Mouse (Mus musculus) forebrain, embryonic 10.5 days (tissue): Measurements from ENCODE around the gene Eya2. TPM values are rescaled to one million over a fixed set of nuclear protein-coding genes. Genes with fewer than 3 reads are reported as not detected.
A peak's percentile ranks its signal among the peaks of the same experiment; 100 is the strongest.
"Not testable (repeated sequence)": the region's sequence is repeated elsewhere in the genome, so short reads cannot be mapped to it uniquely, and the experiment has no call there.

Experiments
- DNase-seq: peaks from one replicate; pipeline ENCODE4 v3.0.0-alpha.2; 2017; ENCODE audit warnings: low spot score; ENCODE audit errors: extremely low spot score
- H3K27ac ChIP-seq: fragments of 300-500 bp; sonication (generic); 2 replicates; pipeline ENCODE4 v1.5.1; 2016; ENCODE audit warnings: mild to moderate bottlenecking
- H3K27me3 ChIP-seq: fragments of 300-500 bp; sonication (generic); 2 replicates; pipeline ENCODE4 v1.6.1; 2016; ENCODE audit warnings: mild to moderate bottlenecking; ENCODE audit not compliant: poor library complexity, severe bottlenecking
- H3K36me3 ChIP-seq: fragments of 300-500 bp; sonication (generic); replicated peaks from 2 replicates; pipeline ENCODE4 v1.6.1; 2016; ENCODE audit warnings: mild to moderate bottlenecking, moderate library complexity
- H3K4me1 ChIP-seq: fragments of 300-500 bp; sonication (generic); 2 replicates; pipeline ENCODE4 v1.6.1; 2016
- H3K4me3 ChIP-seq: fragments of 300-500 bp; sonication (generic); 2 replicates; pipeline ENCODE4 v1.5.1; 2016; ENCODE audit warnings: mild to moderate bottlenecking, moderate library complexity
- H3K9me3 ChIP-seq: fragments of 300-500 bp; sonication (generic); 2 replicates; pipeline ENCODE4 v1.6.1; 2016; ENCODE audit warnings: mild to moderate bottlenecking, moderate library complexity
- WGBS: fragments of 180-500 bp; shearing (Covaris S2); methylation state at CpG from one replicate; pipeline ENCODE4 v1.1.7; 2016; 5-methylcytosine and 5-hydroxymethylcytosine counted together
- polyA plus RNA-seq: library from polyadenylated mRNA; unstranded; fragments of >200 nt; fragmentation: Nextera tagmentation; extraction: Ambion mirVana; gene quantifications from 2 replicates; pipeline ENCODE4 v1.2.1, GENCODE M21; 2016

Gene Eya2
- 18.0 and 24.2 TPM in 2 replicates for polyA plus RNA-seq

GRCm38 (mm10) chr2:165594907-165595675, at the start of gene Eya2:
Gene Eya2 (plus strand): TSS chr2:165595032.
- Histone ChIP-seq H3K27ac (peak within 1 kb of the TSS; percentile 88), H3K4me1 (peaks cover 64% of the 10 kb centered on the region)
- peak; percentile 56 for DNase-seq

DNA sequence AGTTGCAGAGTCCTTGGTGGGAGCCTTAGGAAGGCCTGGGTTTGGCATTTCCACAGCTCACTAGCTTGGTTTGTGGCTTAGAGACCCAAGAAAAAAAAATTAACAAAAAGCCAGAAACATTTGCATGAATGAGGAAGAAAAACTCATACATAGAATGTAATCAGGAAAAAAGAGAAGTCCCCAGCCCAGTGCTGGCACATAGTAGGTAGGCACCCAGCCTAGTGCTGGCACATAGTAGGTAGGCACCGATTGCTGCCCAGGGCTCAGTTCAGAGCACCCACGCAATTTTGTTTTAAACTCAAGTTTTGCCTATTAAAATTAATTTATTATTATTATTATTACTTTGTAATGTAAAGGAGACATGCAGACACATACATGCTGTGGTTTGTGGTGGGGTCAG, 49.1 kb upstream of the Eya2 start:
- 94% methylated on average over 2 of the region's 2 CpGs for WGBS
- Histone ChIP-seq H3K4me1 (peaks cover 65% of the 10 kb centered on the region), H3K27ac (0 out of 2 replicates have a peak overlapping the region, but pooled peaks have one; percentile 44), H3K4me3 (no peak overlapping the region), H3K36me3 (no peaks in the 10 kb centered on the region), H3K27me3 (peaks cover 34% of the 10 kb centered on the region), H3K9me3 (no peaks in the 10 kb centered on the region)
- DNase-seq: no peak

More at GRCm38 (mm10) chr2:165594907-165595675, at the start of gene Eya2:
- under 1% methylated on average over 77 of the region's 83 CpGs for WGBS
- Histone ChIP-seq H3K4me3 (peak within 1 kb of the TSS; percentile 81), H3K36me3 (no peaks in the 10 kb centered on the region), H3K27me3 (peaks cover 72% of the 10 kb centered on the region), H3K9me3 (peaks cover 6% of the 10 kb centered on the region)

DNA sequence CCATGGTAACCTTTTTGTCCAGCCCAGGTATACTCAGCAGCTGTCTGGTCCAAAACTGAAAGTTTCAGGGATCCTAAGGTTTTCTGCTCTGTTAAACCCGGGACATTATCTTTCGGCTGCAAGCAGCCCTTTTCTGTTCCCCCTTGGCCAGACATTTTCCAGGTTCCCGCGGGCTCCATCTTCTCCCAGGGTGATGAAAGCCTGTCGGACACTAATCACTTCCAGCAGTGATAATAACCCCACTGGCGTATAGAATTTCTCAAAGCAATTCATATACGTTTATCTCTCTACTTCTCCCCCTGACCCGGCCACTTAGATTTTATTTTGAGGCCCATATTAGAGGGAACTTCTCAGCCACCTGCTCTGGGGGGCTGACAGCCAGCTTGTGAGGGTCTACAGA, 48.5 kb upstream of the Eya2 start:
- Histone ChIP-seq H3K27me3 (peaks cover 27% of the 10 kb centered on the region), H3K36me3 (no peaks in the 10 kb centered on the region), H3K4me1 (peaks cover 65% of the 10 kb centered on the region), H3K27ac (no peak overlapping the region), H3K4me3 (no peak overlapping the region), H3K9me3 (no peaks in the 10 kb centered on the region)
- 65% methylated on average over 8 of the region's 8 CpGs for WGBS
- no peak for DNase-seq

GRCm38 (mm10) chr2:165547410-165547809, 47.4 kb upstream of the Eya2 start:
- peaks cover 59% of the 10 kb centered on the region for H3K4me1 ChIP-seq
- DNase-seq: peak; percentile 40
- peak overlapping the region; percentile 49; the same call in 1 of the 2 replicates for H3K27ac ChIP-seq
- no peaks in the 10 kb centered on the region for H3K9me3 ChIP-seq
- peaks cover 25% of the 10 kb centered on the region for H3K27me3 ChIP-seq
- 58% methylated on average over 9 of the region's 9 CpGs for WGBS
- H3K4me3 ChIP-seq: no peak overlapping the region
- no peaks in the 10 kb centered on the region for H3K36me3 ChIP-seq

- Histone ChIP-seq H3K27me3 (peaks cover 28% of the 10 kb centered on the region), H3K27ac (peak overlapping the region; percentile 66), H3K36me3 (no peaks in the 10 kb centered on the region), H3K4me1 (peaks cover 47% of the 10 kb centered on the region), H3K9me3 (no peaks in the 10 kb centered on the region), H3K4me3 (no peak overlapping the region)
- DNase-seq: no peak
- 75% methylated on average over 6 of the region's 6 CpGs for WGBS
Observed at GRCm38 (mm10) chr2:165548627-165549026, 46.2 kb upstream of the Eya2 start.

DNA sequence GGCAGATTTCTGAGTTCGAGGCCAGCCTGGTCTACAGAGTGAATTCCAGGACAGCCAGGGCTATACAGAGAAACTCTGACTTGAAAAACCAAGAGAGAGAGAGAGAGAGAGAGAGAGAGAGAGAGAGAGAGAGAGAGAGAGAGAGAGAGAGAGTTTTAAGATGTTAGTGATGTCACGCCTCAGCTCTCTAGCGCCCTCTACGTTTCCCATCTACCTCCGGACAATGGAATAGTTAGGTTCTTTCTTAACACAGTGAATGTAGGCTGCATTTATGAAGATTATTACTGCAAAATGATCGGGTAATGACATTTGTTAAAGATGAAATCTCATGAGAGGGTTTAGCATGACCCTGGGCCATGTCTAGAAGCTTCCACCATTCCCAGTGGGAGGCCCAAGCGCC, 44.4 kb upstream of the Eya2 start:
- Histone ChIP-seq H3K27me3 (peaks cover 23% of the 10 kb centered on the region), H3K4me1 (peaks cover 37% of the 10 kb centered on the region)
- not testable (repeated sequence) for H3K9me3 ChIP-seq, H3K4me3 ChIP-seq, DNase-seq, H3K36me3 ChIP-seq, H3K27ac ChIP-seq
- WGBS: 79% methylated on average over 7 of the region's 7 CpGs

DNA sequence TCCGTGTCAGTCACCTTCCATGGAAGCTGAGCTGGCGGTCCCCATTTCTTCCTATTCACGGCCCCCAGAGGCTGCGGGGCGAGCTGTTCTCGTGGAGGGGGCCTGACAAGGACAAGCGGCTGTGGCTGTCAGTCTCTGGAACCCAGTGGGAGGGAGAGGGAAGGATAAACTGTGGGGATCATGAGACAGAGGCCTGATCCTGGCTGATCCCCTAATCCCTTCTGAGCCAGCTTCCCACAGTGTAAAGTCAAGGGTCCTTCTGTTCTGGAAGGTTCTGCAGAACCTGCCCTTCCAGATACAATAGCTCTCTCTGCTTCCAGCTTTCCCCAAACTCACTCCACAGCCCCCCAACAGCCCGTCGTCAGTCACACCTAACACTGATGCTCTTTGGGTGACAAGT, 40.8 kb upstream of the Eya2 start:
- no peak overlapping the region for H3K27ac ChIP-seq
- H3K36me3 ChIP-seq: no peaks in the 10 kb centered on the region
- no peaks in the 10 kb centered on the region for H3K9me3 ChIP-seq
- 57% methylated on average over 9 of the region's 9 CpGs for WGBS
- H3K4me1 ChIP-seq: peaks cover 17% of the 10 kb centered on the region
- DNase-seq: no peak
- no peak overlapping the region for H3K4me3 ChIP-seq
- H3K27me3 ChIP-seq: peaks cover 32% of the 10 kb centered on the region

- no peak for DNase-seq
- H3K36me3 ChIP-seq: no peaks in the 10 kb centered on the region
- 87% methylated on average over 7 of the region's 7 CpGs for WGBS
- H3K4me1 ChIP-seq: peaks cover 31% of the 10 kb centered on the region
- H3K4me3 ChIP-seq: no peak overlapping the region
- no peak overlapping the region for H3K27ac ChIP-seq
- H3K27me3 ChIP-seq: peaks cover 55% of the 10 kb centered on the region
- H3K9me3 ChIP-seq: no peaks in the 10 kb centered on the region
Observed at GRCm38 (mm10) chr2:165557278-165557677, 37.6 kb upstream of the Eya2 start.

DNA sequence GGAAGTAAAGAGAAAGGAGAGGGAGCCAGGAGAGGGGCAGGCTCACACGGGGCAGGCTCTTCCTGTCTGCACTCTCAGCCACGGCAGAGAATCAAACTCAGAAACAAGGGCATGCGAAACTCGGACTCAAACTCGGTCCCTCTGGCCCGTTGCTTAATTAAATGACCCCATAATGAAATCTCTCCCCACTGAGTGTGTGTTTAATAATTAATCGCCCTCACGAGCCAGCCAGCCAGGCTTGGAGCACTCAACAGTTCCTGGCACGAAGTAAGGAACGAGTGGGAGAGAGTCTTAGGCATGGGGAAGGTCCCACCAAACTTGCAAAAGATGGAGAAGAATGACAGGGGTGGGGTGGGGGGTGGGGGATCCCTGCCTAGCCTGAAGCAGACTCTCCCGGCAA, 35.9 kb upstream of the Eya2 start:
- no peaks in the 10 kb centered on the region for H3K36me3 ChIP-seq
- WGBS: 71% methylated on average over 11 of the region's 11 CpGs
- no peak for DNase-seq
- H3K4me3 ChIP-seq: no peak overlapping the region
- H3K27ac ChIP-seq: no peak overlapping the region
- no peaks in the 10 kb centered on the region for H3K9me3 ChIP-seq
- H3K27me3 ChIP-seq: peaks cover 59% of the 10 kb centered on the region
- H3K4me1 ChIP-seq: peaks cover 40% of the 10 kb centered on the region

DNA sequence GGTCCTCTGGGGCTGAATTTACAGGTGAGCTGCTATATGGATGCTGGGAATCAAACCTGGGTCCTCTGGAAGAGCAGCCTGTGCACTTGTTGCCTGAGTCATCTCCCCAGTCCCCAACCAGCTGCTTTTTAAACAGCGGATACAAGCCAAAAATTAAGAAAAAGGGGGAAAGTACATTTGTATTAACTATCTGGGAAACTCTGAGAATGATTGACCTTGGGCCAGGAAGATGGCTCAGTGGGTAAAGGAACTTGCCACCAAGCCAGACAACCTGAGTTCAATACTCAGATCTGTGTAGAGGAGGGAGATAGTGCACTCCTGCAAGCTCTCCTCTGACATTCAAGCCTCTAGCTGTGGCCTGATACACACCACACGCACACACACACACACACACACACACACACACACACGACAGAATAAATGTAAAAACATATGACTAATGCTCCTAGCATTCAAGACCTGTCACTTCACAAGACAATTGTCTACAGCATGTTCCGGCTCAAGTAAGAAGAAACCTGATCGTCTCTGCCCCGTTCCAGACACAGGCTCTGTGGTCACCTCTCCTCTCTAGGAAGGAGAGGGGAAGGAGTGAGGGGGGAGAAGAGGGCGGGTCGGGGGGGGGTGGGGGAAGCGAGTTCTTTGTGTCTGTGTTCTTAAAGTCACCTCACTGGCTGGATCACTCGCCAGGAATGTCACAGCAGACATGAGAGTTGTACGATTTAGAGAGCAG, 35.2 kb upstream of the Eya2 start:
- Histone ChIP-seq H3K4me3 (no peak overlapping the region), H3K27me3 (peaks cover 60% of the 10 kb centered on the region), H3K4me1 (peaks cover 44% of the 10 kb centered on the region), H3K36me3 (no peaks in the 10 kb centered on the region), H3K9me3 (no peaks in the 10 kb centered on the region), H3K27ac (peak overlapping the region; percentile 31; the same call in 1 of the 2 replicates)
- DNase-seq: no peak
- 34% methylated on average over 11 of the region's 11 CpGs for WGBS

- no peak for DNase-seq
- Histone ChIP-seq H3K27me3 (peaks cover 74% of the 10 kb centered on the region), H3K4me1 (peaks cover 52% of the 10 kb centered on the region), H3K36me3 (no peaks in the 10 kb centered on the region), H3K27ac (no peak overlapping the region), H3K4me3 (no peak overlapping the region), H3K9me3 (no peaks in the 10 kb centered on the region)
- 87% methylated on average over 6 of the region's 6 CpGs for WGBS
Observed at GRCm38 (mm10) chr2:165561861-165562260, 33.0 kb upstream of the Eya2 start.

DNA sequence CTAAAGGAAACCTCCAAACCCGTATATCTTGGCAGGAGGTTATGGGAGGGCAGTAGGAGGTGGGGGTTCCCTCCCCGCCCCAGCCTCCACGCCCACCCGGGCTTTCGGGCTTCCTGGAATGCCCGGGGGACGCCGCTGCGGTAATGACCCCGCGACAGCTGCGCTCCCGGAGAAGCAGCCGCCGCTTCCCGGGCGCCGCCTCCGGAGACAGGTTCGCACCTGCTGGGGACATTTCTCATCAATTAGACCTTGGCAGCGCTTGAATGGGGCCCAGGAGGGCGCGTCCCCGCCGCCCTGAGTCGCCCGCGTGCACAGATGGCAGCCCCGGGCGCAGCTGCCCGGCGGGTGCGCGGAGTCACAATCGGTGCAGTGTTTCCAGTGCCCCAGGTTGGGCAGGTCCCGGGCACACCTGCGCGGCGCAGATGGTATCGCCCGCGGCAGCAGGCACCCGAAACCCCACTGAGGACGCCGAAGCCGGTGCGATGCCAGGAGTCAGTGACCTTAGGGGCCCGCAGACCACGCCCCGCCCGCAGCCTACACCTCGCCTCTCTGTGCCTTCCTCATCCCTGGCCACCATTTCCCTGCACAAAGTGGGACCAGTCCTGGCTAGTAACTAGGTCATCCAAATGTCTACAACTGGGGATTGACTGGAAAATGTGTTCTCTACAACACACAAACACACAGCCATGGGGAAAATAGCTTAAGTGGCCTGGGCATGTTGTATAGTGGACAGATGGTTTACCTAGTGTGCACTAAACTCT, 31.4 kb upstream of the Eya2 start:
- peak overlapping the region; percentile 68 for H3K27ac ChIP-seq
- peak overlapping the region; percentile 58 for H3K4me3 ChIP-seq
- H3K36me3 ChIP-seq: no peaks in the 10 kb centered on the region
- H3K9me3 ChIP-seq: no peaks in the 10 kb centered on the region
- DNase-seq: peak; percentile 43
- peaks cover 44% of the 10 kb centered on the region for H3K4me1 ChIP-seq
- WGBS: under 1% methylated on average over 52 of the region's 52 CpGs
- peaks cover 64% of the 10 kb centered on the region for H3K27me3 ChIP-seq
